Mouse (Mus musculus): Measurements from ENCODE around the gene Mplkip. TPM values are rescaled to one million over a fixed set of nuclear protein-coding genes. Genes with fewer than 3 reads are reported as not detected.

Mplkip gene
- total and polyA plus RNA-seq, 3 experiments, result 20.1 to 39.1 TPM; not detected in 1

GRCm38 (mm10) chr13:17701322-17701721 lies 6.3 kb downstream of the Mplkip start (continued):
- no peak for TF ChIP-seq NELFE (IDR thresholded peaks at IDR 0.05; ENCODE audit: low read depth, low read length)
- no peak for TF ChIP-seq USF2 (IDR thresholded peaks at IDR 0.05; ENCODE audit: borderline replicate concordance in 1 of 2, insufficient read depth in 1 of 2, low read depth in 1 of 2, low read length in 2 of 2)
- TF ChIP-seq ETS1 (IDR thresholded peaks at IDR 0.05; ENCODE audit: low read depth, low read length), result peak; percentile 70
- peak; percentile 51 to 52; a peak in 3 of 4 replicates for TF ChIP-seq EP300 (IDR thresholded peaks at IDR 0.05; ENCODE audit: low read depth in 1 of 2, low read length in 2 of 2)
- no peak for TF ChIP-seq ZNF384 (IDR thresholded peaks at IDR 0.05; ENCODE audit: low read depth, low read length)
- no peak for TF ChIP-seq MAZ (IDR thresholded peaks at IDR 0.05; ENCODE audit: low read depth, low read length)
- TF ChIP-seq MAFK (IDR thresholded peaks at IDR 0.05; ENCODE audit: borderline replicate concordance, low read depth, low read length), result no peak; the same call in 1 of the 2 replicates
- TF ChIP-seq MAX (IDR thresholded peaks at IDR 0.05; ENCODE audit: low read length), result no peak
- TF ChIP-seq MYC (IDR thresholded peaks at IDR 0.05; ENCODE audit: low read depth, low read length), result 0 out of 2 replicates have a peak, but pooled peaks have one; percentile 36
- no peak for TF ChIP-seq POLR2AphosphoS2 (IDR thresholded peaks at IDR 0.05; ENCODE audit: low read length)

- Histone ChIP-seq H3K9me3 (replicated peaks; ENCODE audit: insufficient read depth, low read length) (no peaks in the 10 kb centered on the region), H3K36me3 (ENCODE audit: control insufficient read depth in 1 of 2, insufficient read depth in 2 of 2, low read length in 2 of 2) (peaks cover 0 to 39% of the 10 kb centered on the region in 2 experiments; a peak in 3 of 4 replicates), H3K79me2 (ENCODE audit: control insufficient read depth, insufficient read depth, low read length, poor library complexity) (peaks cover 31% of the 10 kb centered on the region), H3K27me3 (ENCODE audit: control insufficient read depth in 1 of 2, insufficient read depth in 2 of 2, low read length in 2 of 2) (no peaks in the 10 kb centered on the region), H3K9ac (ENCODE audit: control insufficient read depth, low read depth, low read length, poor library complexity, severe bottlenecking) (no peak overlapping the region), H3K4me1 (ENCODE audit: control insufficient read depth in 1 of 2, insufficient read depth in 2 of 2, low read length in 2 of 2) (peaks cover 10 to 22% of the 10 kb centered on the region in 2 experiments), H3K4me3 (ENCODE audit: control insufficient read depth in 1 of 2, insufficient read depth in 1 of 2, low read depth in 2 of 2, low read length in 2 of 2) (no peak overlapping the region), H3K27ac (ENCODE audit: control insufficient read depth, low read depth, low read length) (no peak overlapping the region)
- TF ChIP-seq ZNF384 (IDR thresholded peaks at IDR 0.05; ENCODE audit: low read depth, low read length), result no peak
- no peak for TF ChIP-seq SIN3A (IDR thresholded peaks at IDR 0.05; ENCODE audit: low read length)
- no peak for TF ChIP-seq MXI1 (IDR thresholded peaks at IDR 0.05; ENCODE audit: low read depth, low read length)
- TF ChIP-seq POLR2AphosphoS5 (IDR thresholded peaks at IDR 0.05; ENCODE audit: borderline replicate concordance, low read depth, low read length), result no peak
- TF ChIP-seq MAFK (IDR thresholded peaks at IDR 0.05; ENCODE audit: borderline replicate concordance, low read depth, low read length), result no peak
- TF ChIP-seq MYB (IDR thresholded peaks at IDR 0.05; ENCODE audit: low read depth, low read length), result no peak
- no peak for TF ChIP-seq RAD21 (IDR thresholded peaks at IDR 0.05; ENCODE audit: low read depth, low read length)
- no peak for TF ChIP-seq GABPA (IDR thresholded peaks at IDR 0.05; ENCODE audit: low read depth, low read length)
- no peak for TF ChIP-seq NELFE (IDR thresholded peaks at IDR 0.05; ENCODE audit: low read depth, low read length)
- TF ChIP-seq ELF1 (IDR thresholded peaks at IDR 0.05; ENCODE audit: low read depth, low read length), result no peak
- no peak for TF ChIP-seq HCFC1 (IDR thresholded peaks at IDR 0.05; ENCODE audit: low read depth, low read length)
- no peak for TF ChIP-seq MEF2A (IDR thresholded peaks at IDR 0.05; ENCODE audit: extremely low read depth, insufficient replicate concordance, low read depth, low read length, poor library complexity, severe bottlenecking)
- no peak for TF ChIP-seq MAX (IDR thresholded peaks at IDR 0.05; ENCODE audit: low read length)
- TF ChIP-seq MYC (IDR thresholded peaks at IDR 0.05; ENCODE audit: low read depth, low read length), result no peak
- no peak for TF ChIP-seq USF2 (IDR thresholded peaks at IDR 0.05; ENCODE audit: borderline replicate concordance in 1 of 2, insufficient read depth in 1 of 2, low read depth in 1 of 2, low read length in 2 of 2)
- TF ChIP-seq KAT2A (conservative IDR thresholded peaks at IDR 0.05; ENCODE audit: low read depth, low read length), result no peak
- TF ChIP-seq CHD2 (IDR thresholded peaks at IDR 0.05; ENCODE audit: low read length), result no peak
- DNase-seq (ENCODE audit: low read depth, low spot score), result no peak
Measured at GRCm38 (mm10) chr13:17702311-17702710, 7.3 kb downstream of the Mplkip start.
